Mouse (Mus musculus) embryonic fibroblast, embryonic 13.5 days (primary cell): ENCODE measurements around the gene Gmds.

Source experiments
- CTCF ChIP-seq: IDR thresholded peaks from 2 replicates; pipeline ENCODE4 v1.5.1; 2011; ENCODE audit warnings: mild to moderate bottlenecking, control low read depth, low read length, moderate library complexity, borderline replicate concordance; ENCODE audit not compliant: insufficient read depth
- POLR2A ChIP-seq: IDR thresholded peaks from 2 replicates; pipeline ENCODE4 v1.6.1; 2011; ENCODE audit warnings: low read depth, mild to moderate bottlenecking, control low read depth, low read length, moderate library complexity

GRCm38 (mm10) chr13:31915748-31916147, 422.8 kb downstream of the Gmds start:
- TF ChIP-seq CTCF (no peak), POLR2A (no peak)
